Mouse (Mus musculus): ENCODE measurements around the gene Olfr792.

Olfr792 gene

DNA sequence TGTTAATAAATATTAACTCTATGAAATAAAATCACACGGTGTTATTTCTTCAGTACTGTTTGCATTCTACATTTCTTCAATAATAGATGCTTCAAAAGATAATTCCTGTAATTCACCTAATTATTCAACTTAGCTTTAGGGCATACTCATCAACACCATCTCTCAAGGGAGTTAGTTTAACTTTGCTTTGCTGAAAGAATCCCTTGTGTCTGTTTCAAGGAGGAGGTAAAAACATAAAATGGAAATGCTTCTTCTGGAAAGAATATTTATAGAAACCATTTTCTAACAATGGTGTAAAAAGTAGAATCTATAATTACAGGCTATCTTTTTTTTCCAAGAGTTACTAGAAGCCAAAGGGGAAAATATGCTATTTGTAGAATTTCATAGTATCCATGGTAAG, at the start of gene Olfr792:
Olfr792 (plus strand) TSS at position 301 of the 400 bp plus-strand sequence.
- no peak for DNase-seq (ENCODE audit: extremely low read depth, low read depth)

- no peak for DNase-seq (ENCODE audit: extremely low read depth, low read depth)
Observed at GRCm38 (mm10) chr10:129490101-129490500, 48.9 kb upstream of the Olfr792 start.

DNA sequence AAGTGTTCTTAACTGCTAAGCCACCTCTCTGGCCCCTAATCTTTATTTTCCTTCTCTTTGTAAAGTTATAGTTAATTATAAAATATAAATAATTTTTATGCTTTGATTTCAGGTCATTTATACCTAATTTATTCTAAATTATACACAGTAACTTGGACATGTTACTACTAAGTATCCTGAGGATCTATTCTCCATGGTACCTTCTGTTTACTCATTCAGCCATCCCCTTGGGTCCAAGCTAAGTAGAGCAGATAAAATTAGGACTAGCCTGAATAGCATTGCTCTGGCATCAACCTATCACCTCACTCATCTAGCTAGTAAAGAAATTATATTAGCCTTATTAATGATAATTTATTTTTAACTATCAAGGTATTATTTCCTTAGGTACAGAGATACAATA, 40.8 kb upstream of the Olfr792 start, which contains the start of gene Olfr790:
Olfr790 (plus strand) TSS at position 301 of the 400 bp plus-strand sequence.
- no peak for DNase-seq (ENCODE audit: extremely low read depth, low read depth)

DNA sequence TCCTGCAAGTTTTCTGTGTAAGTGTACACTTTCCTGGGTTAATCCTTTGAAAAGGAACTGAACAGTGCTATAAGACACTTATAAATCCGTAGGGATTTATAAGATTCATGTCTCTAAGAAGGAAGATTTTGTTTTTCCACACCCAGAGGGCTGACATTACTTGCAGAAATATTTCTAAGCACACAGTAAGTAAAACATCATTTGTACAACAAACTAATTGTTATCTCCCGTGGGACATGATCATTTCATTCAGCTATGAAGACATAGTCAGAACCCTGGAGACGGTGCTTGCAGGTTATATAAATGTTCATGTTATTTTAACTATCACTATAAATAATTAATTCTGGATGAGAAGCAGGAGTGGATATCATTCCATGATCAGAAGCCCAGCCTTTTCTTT, 17.5 kb upstream of the Olfr792 start, which contains the start of gene Olfr791:
Olfr791 (plus strand) TSS at position 301 of the 400 bp plus-strand sequence.
- DNase-seq (ENCODE audit: extremely low read depth, low read depth) = no peak

DNA sequence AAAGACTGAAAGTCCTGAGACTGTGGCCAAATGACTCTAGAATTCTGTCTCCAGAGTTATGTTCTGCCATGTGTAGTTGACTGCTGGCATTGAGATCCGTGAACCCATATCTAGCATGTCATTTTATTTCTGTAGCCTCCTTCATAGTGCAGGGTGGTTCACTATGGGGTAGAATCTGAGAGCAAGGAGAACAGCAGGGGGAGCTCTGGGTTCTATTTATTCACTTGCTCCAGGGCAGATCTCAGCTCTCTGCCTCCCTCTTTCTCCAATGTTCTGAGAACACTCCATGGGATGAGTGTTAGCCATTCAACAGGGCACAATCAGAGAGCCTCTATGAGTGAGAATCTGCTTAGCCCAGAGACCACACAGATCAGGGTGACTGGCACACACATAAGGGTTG, 10.4 kb downstream of the Olfr792 start:
- no peak for DNase-seq (ENCODE audit: extremely low read depth, low read depth)

DNA sequence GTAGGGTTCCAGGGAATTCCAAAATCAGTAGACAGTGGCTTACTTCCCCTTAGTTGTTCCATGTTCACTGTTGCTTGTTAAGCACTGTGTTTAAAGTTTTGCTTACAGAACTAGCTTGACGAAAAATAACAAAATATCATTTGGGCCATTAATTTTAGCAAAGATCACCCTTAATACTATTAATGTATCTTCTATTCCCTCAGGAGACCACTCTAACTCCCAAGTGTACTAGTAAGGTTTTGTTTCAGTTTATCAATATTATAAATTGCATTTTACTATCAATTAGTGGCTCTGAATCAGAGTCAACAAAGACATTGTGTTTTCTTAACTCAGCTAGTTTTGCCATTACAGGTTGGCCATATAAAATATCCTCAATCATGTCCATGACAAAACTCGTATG, 28.4 kb downstream of the Olfr792 start, which contains the start of gene Olfr794:
Olfr794 (plus strand) TSS at position 301 of the 400 bp plus-strand sequence.
- no peak for DNase-seq (ENCODE audit: extremely low read depth, low read depth)

- DNase-seq (ENCODE audit: extremely low read depth, low read depth) = no peak
Observed at GRCm38 (mm10) chr10:129577066-129577465, 38.1 kb downstream of the Olfr792 start.
